Mouse (Mus musculus): Measurements from ENCODE around the gene Cntrob.

- TF ChIP-seq CTCF (IDR thresholded peaks at IDR 0.05; ENCODE audit: extremely low read depth, insufficient read depth, insufficient read length, insufficient replicate concordance) (no peak), POLR2A (IDR thresholded peaks at IDR 0.05; ENCODE audit: low read depth, low read length) (no peak)
These were observed 48.0 kb upstream of the Cntrob start for GRCm38 (mm10) chr11:69371601-69372000.

All from spleen, adult 2 months (tissue).